Mouse (Mus musculus) myocyte (in vitro differentiated cells): ENCODE results near the gene Rnf11. TPM values are rescaled to one million over a fixed set of nuclear protein-coding genes. Genes with fewer than 3 reads are reported as not detected.

ENCODE experiments used
- H3K27me3 ChIP-seq: one replicate; pipeline ENCODE4 v1.6.1; 2011; ENCODE audit not compliant: control insufficient read depth, insufficient read depth, insufficient read length
- H3K36me3 ChIP-seq: one replicate; pipeline ENCODE4 v1.6.1; 2011; ENCODE audit not compliant: control insufficient read depth, insufficient read depth
- H3K4me2 ChIP-seq: one replicate; pipeline ENCODE4 v1.6.1; 2011; ENCODE audit warnings: low read depth, control low read depth
- H3K4me3 ChIP-seq: one replicate; pipeline ENCODE4 v1.5.1; 2011; ENCODE audit warnings: mild to moderate bottlenecking, control low read depth, moderate library complexity
- H3K79me2 ChIP-seq: one replicate; pipeline ENCODE4 v1.6.1; 2011; ENCODE audit not compliant: control insufficient read depth, insufficient read depth
- H3ac ChIP-seq: one replicate; pipeline ENCODE4 v1.6.1; 2011; ENCODE audit not compliant: control insufficient read depth, insufficient read length
- CEBPB ChIP-seq: IDR thresholded peaks from 2 replicates; pipeline ENCODE4 v1.6.1; 2011; ENCODE audit warnings: mild to moderate bottlenecking, moderate library complexity; ENCODE audit not compliant: poor library complexity, insufficient read depth, severe bottlenecking
- E2F4 ChIP-seq: IDR thresholded peaks from one replicate; pipeline ENCODE4 v1.6.1; 2011; ENCODE audit warnings: mild to moderate bottlenecking, control low read depth, moderate library complexity; ENCODE audit not compliant: insufficient read depth
- MAX ChIP-seq: IDR thresholded peaks from one replicate; pipeline ENCODE4 v1.6.1; 2011; ENCODE audit warnings: low read depth, mild to moderate bottlenecking, control low read depth
- MYOD1 ChIP-seq, 3 experiments: IDR thresholded peaks; one replicate each; pipeline ENCODE4 v1.6.1; 2011; ENCODE audit warnings: control low read depth in 2 of 3, low read depth in 2 of 3, mild to moderate bottlenecking in 2 of 3, moderate library complexity in 1 of 3; ENCODE audit not compliant: insufficient read length in 2 of 3, control insufficient read depth in 1 of 3
- MYOG ChIP-seq, 3 experiments: IDR thresholded peaks; one replicate each; pipeline ENCODE4 v1.6.1; 2011; ENCODE audit warnings: control low read depth in 2 of 3, low read depth in 2 of 3, mild to moderate bottlenecking in 2 of 3; ENCODE audit not compliant: insufficient read length in 2 of 3, control insufficient read depth in 1 of 3, insufficient read depth in 1 of 3
- POLR2A ChIP-seq: IDR thresholded peaks from one replicate; pipeline ENCODE4 v1.6.1; 2011; ENCODE audit warnings: low read depth, mild to moderate bottlenecking, control low read depth, moderate library complexity; ENCODE audit not compliant: insufficient read length
- POLR2AphosphoS2 ChIP-seq: IDR thresholded peaks from one replicate; pipeline ENCODE4 v1.6.1; 2011; ENCODE audit warnings: low read depth, control low read depth; ENCODE audit not compliant: insufficient read length
- REST ChIP-seq: IDR thresholded peaks from one replicate; pipeline ENCODE4 v1.6.1; 2011; ENCODE audit warnings: mild to moderate bottlenecking, control low read depth, moderate library complexity; ENCODE audit not compliant: insufficient read depth, insufficient read length
- SRF ChIP-seq: IDR thresholded peaks from one replicate; pipeline ENCODE4 v1.6.1; 2011; ENCODE audit warnings: low read depth; ENCODE audit not compliant: control insufficient read depth, insufficient read length
- TCF12 ChIP-seq: IDR thresholded peaks from one replicate; pipeline ENCODE4 v1.6.1; 2011; ENCODE audit warnings: mild to moderate bottlenecking, control low read depth; ENCODE audit not compliant: poor library complexity, insufficient read depth, severe bottlenecking
- TCF3 ChIP-seq: IDR thresholded peaks from one replicate; pipeline ENCODE4 v1.6.1; 2011; ENCODE audit warnings: low read depth, control low read depth; ENCODE audit not compliant: insufficient read length
- USF1 ChIP-seq: IDR thresholded peaks from one replicate; pipeline ENCODE4 v1.6.1; 2011; ENCODE audit warnings: low read depth, mild to moderate bottlenecking, control low read depth, moderate library complexity
- polyA plus RNA-seq: library from polyadenylated mRNA; unstranded; fragments of >200 nt; fragmentation: generic; extraction: Trizol; gene quantifications from one replicate; pipeline ENCODE4 v1.2.1, GENCODE M21; 2012; ENCODE audit warnings: missing spikeins

The Rnf11 gene
- polyA plus RNA-seq, 1 experiment = 127 TPM

DNA sequence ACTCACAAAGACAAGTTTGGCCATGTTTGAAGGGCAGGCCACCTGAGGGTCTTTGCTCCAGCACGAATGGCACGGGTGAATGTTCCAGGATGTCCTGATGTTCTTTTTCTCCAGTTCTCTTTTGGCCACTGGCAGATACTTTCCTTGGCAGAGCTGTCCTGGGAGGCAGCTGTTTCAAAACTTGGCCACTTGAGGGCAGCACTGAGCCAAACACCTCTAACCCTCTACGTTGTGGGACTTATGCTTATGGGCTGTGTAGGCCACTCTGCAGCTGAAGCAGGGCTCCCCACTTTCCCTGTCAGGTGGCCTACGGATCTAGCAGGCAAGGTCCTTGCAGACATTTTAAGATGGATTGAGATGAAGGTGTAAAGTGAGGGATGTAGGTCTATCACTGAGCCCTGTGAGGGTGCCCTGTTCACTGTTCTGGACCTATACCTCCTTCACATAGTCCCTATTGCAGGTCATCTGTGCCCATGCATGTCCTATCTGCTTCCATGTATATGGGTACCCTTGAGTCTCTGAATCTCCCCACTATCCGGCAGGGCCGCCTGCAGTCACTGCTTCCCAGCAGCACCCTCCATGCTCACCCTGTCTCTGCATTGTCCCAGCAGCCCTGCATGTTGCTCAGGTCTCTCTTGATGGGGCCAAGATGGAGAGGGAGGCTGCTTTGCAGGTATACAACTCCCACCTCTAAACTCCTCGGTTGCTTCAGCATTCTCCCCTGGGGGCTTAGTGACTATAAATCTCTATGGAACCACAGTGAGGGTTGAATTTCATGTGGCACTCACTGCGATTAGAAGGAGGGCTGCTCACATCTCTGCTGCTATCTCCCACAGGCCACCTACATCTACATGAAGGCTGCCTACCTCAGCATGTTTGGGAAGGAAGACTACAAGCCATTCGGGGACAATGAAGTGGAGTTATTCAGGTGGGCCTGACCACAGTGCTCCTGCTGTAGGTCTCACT lies 46.3 kb downstream of the Rnf11 start:
- Histone ChIP-seq H3K4me3 (no peak overlapping the region), H3K4me2 (peak overlapping the region; percentile 52), H3K27me3 (no peaks in the 10 kb centered on the region), H3K79me2 (peaks cover 5% of the 10 kb centered on the region), H3ac (no peak overlapping the region), H3K36me3 (peaks cover 6% of the 10 kb centered on the region)
- peak in 1 of 3 experiments; percentile 61 for TF ChIP-seq MYOG (IDR thresholded peaks at IDR 0.05; ENCODE audit: control insufficient read depth in 1 of 3, insufficient read depth in 1 of 3, insufficient read length in 2 of 3, low read depth in 2 of 3)
- TF ChIP-seq POLR2A = peak; percentile 34
- no peak for TF ChIP-seq USF1
- no peak for TF ChIP-seq TCF3
- no peak for TF ChIP-seq CEBPB
- TF ChIP-seq MYOD1 (IDR thresholded peaks at IDR 0.05; ENCODE audit: control insufficient read depth in 1 of 3, insufficient read length in 2 of 3, low read depth in 2 of 3) = peak in 1 of 3 experiments; percentile 39
- TF ChIP-seq SRF = no peak
- no peak for TF ChIP-seq REST
- peak; percentile 53 for TF ChIP-seq POLR2AphosphoS2
- no peak for TF ChIP-seq TCF12
- no peak for TF ChIP-seq MAX
- TF ChIP-seq E2F4 = no peak

GRCm38 (mm10) chr4:109434256-109434655 lies 50.3 kb downstream of the Rnf11 start:
- Histone ChIP-seq H3ac (no peak overlapping the region), H3K36me3 (no peaks in the 10 kb centered on the region), H3K79me2 (peaks cover 5% of the 10 kb centered on the region), H3K4me2 (peak overlapping the region; percentile 55), H3K27me3 (no peaks in the 10 kb centered on the region), H3K4me3 (no peak overlapping the region)
- peak; percentile 27 to 85 (median 71) for TF ChIP-seq MYOG (IDR thresholded peaks at IDR 0.05; ENCODE audit: control insufficient read depth in 1 of 3, insufficient read depth in 1 of 3, insufficient read length in 2 of 3, low read depth in 2 of 3)
- no peak for TF ChIP-seq CEBPB
- peak; percentile 40 for TF ChIP-seq TCF12
- TF ChIP-seq SRF = no peak
- TF ChIP-seq TCF3 = no peak
- TF ChIP-seq USF1 = peak; percentile 79
- peak in 2 of 3 experiments; percentile 47 to 91 for TF ChIP-seq MYOD1 (IDR thresholded peaks at IDR 0.05; ENCODE audit: control insufficient read depth in 1 of 3, insufficient read length in 2 of 3, low read depth in 2 of 3)
- no peak for TF ChIP-seq POLR2A
- TF ChIP-seq MAX = no peak
- TF ChIP-seq POLR2AphosphoS2 = peak; percentile 23
- no peak for TF ChIP-seq REST
- TF ChIP-seq E2F4 = no peak

DNA sequence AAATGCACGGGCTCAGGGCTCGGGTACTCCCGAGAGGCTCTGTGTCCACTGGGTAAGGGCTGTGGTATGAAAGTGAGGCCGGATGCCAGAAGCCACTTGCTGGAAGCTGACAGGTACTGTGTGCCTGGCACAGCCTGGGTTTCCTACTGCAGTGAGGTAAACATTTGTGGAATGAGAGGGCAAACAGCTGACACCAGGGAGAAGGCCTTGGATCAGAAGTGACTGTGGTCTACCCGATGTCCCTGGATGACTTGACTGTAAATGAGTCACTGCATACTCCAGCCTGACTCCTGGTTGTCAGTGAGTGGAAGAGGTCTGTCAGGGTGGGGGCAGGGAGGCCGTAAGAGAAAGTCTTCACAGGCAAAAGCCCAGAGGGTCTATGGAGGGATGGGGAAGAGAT lies 50.9 kb downstream of the Rnf11 start:
- Histone ChIP-seq H3K4me2 (peak overlapping the region; percentile 55), H3K36me3 (no peaks in the 10 kb centered on the region), H3K27me3 (no peaks in the 10 kb centered on the region), H3K4me3 (no peak overlapping the region), H3K79me2 (peaks cover 5% of the 10 kb centered on the region), H3ac (no peak overlapping the region)
- TF ChIP-seq MYOD1 (IDR thresholded peaks at IDR 0.05; ENCODE audit: control insufficient read depth in 1 of 3, insufficient read length in 2 of 3, low read depth in 2 of 3) (peak; percentile 57 to 92 (median 84)), POLR2AphosphoS2 (peak; percentile 76), POLR2A (no peak), TCF12 (peak; percentile 79), MYOG (IDR thresholded peaks at IDR 0.05; ENCODE audit: control insufficient read depth in 1 of 3, insufficient read depth in 1 of 3, insufficient read length in 2 of 3, low read depth in 2 of 3) (peak; percentile 81 to 99 (median 89)), TCF3 (peak; percentile 62), SRF (no peak)

DNA sequence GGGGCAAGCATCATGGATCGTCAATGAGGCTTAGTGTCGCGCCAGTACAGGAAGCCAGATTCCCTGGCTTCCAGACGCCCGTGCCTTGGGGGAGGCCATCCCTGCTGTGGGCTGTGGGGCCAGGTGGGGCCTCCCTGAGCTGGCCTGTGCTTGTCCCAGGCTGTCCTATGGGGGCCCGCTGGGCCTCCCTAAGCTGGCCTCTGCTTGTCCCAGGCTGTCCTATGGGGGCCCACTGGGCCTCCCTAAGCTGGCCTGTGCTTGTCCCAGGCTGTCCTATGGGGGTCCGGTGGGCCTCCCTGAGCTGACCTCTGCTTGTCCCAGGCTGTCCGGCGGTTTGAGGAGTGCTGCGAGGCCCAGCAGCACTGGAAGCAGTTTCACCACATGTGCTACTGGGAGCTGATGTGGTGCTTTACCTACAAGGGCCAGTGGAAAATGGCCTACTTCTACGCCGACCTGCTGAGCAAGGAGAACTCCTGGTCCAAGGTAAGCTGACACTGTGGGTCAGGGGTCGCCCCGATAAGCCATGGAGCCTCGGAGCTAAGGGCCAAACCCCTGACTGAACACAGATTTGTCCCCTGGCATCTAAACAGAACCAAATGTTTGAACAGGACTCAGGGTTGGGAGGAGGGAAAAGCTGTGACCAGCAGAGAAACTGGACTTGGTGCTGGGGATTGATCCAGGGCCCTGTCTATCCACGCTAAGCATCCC lies 51.7 kb downstream of the Rnf11 start:
- Histone ChIP-seq H3K79me2 (peaks cover 5% of the 10 kb centered on the region), H3K36me3 (no peaks in the 10 kb centered on the region), H3ac (no peak overlapping the region), H3K27me3 (no peaks in the 10 kb centered on the region), H3K4me3 (no peak overlapping the region), H3K4me2 (peak overlapping the region; percentile 55)
- no peak for TF ChIP-seq POLR2A
- no peak for TF ChIP-seq TCF3
- no peak for TF ChIP-seq E2F4
- no peak for TF ChIP-seq SRF
- TF ChIP-seq POLR2AphosphoS2 = no peak
- no peak for TF ChIP-seq TCF12
- no peak for TF ChIP-seq USF1
- TF ChIP-seq MYOG (IDR thresholded peaks at IDR 0.05; ENCODE audit: control insufficient read depth in 1 of 3, insufficient read depth in 1 of 3, insufficient read length in 2 of 3, low read depth in 2 of 3) = no peak
- no peak for TF ChIP-seq MAX
- TF ChIP-seq MYOD1 (IDR thresholded peaks at IDR 0.05; ENCODE audit: control insufficient read depth in 1 of 3, insufficient read length in 2 of 3, low read depth in 2 of 3) = no peak
- no peak for TF ChIP-seq CEBPB
- no peak for TF ChIP-seq REST
